Mouse (Mus musculus) cerebellum, adult (tissue): Measurements from ENCODE around the gene Magi1.
A peak's percentile ranks its signal among the peaks of the same experiment; 100 is the strongest.

ENCODE experiments used
- ATAC-seq: cut with Nextera tagmentation; 2 replicates; pipeline ENCODE4 v1.9.2; 2017; ENCODE audit warnings: mild to moderate bottlenecking, moderate library complexity, mixed read lengths; ENCODE audit not compliant: insufficient number of reproducible peaks, low FRiP score, low TSS enrichment

Magi1 gene

GRCm38 (mm10) chr6:94164753-94165536 is 118.8 kb downstream of the Magi1 start:
- no peak for ATAC-seq

- no peak for ATAC-seq
These were observed 120.3 kb downstream of the Magi1 start for GRCm38 (mm10) chr6:94163325-94163995.

GRCm38 (mm10) chr6:94162918-94163317 is 120.8 kb downstream of the Magi1 start:
- ATAC-seq = no peak

- no peak for ATAC-seq
These were observed 124.5 kb downstream of the Magi1 start for GRCm38 (mm10) chr6:94159256-94159655.

GRCm38 (mm10) chr6:94158119-94158848 is 125.4 kb downstream of the Magi1 start:
- ATAC-seq = no peak

- ATAC-seq = no peak
These were observed 127.7 kb downstream of the Magi1 start for GRCm38 (mm10) chr6:94155996-94156395.

- ATAC-seq = no peak
These were observed 128.7 kb downstream of the Magi1 start for GRCm38 (mm10) chr6:94154854-94155601.

- no peak for ATAC-seq
These were observed 130.8 kb downstream of the Magi1 start for GRCm38 (mm10) chr6:94152881-94153280.

- ATAC-seq = no peak
These were observed 132.8 kb downstream of the Magi1 start for GRCm38 (mm10) chr6:94150876-94151275.

- ATAC-seq = no peak
These were observed 133.9 kb downstream of the Magi1 start for GRCm38 (mm10) chr6:94149800-94150199.

- ATAC-seq = no peak
These were observed 137.6 kb downstream of the Magi1 start for GRCm38 (mm10) chr6:94146206-94146493.

GRCm38 (mm10) chr6:94145430-94146205 is 138.1 kb downstream of the Magi1 start:
- no peak; the same call in 1 of the 2 replicates for ATAC-seq

GRCm38 (mm10) chr6:94142493-94142892 is 141.2 kb downstream of the Magi1 start:
- ATAC-seq = no peak

GRCm38 (mm10) chr6:94141496-94141895 is 142.2 kb downstream of the Magi1 start:
- no peak for ATAC-seq

GRCm38 (mm10) chr6:94139952-94140414 is 143.7 kb downstream of the Magi1 start:
- no peak for ATAC-seq

- peak; percentile 88 for ATAC-seq
These were observed 147.0 kb downstream of the Magi1 start for GRCm38 (mm10) chr6:94136693-94137092.

- no peak for ATAC-seq
These were observed 149.6 kb downstream of the Magi1 start for GRCm38 (mm10) chr6:94134159-94134558.

GRCm38 (mm10) chr6:94131999-94132398 is 151.7 kb downstream of the Magi1 start:
- no peak for ATAC-seq

GRCm38 (mm10) chr6:94130389-94130788 is 153.3 kb downstream of the Magi1 start:
- no peak for ATAC-seq

- ATAC-seq = no peak
These were observed 157.0 kb downstream of the Magi1 start for GRCm38 (mm10) chr6:94126763-94127162.
